Mouse (Mus musculus): ENCODE measurements around the gene Lrrc23.
"Not testable (repeated sequence)": the region's sequence is repeated elsewhere in the genome, so short reads cannot be mapped to it uniquely, and the experiment has no call there.

Gene Lrrc23

DNA sequence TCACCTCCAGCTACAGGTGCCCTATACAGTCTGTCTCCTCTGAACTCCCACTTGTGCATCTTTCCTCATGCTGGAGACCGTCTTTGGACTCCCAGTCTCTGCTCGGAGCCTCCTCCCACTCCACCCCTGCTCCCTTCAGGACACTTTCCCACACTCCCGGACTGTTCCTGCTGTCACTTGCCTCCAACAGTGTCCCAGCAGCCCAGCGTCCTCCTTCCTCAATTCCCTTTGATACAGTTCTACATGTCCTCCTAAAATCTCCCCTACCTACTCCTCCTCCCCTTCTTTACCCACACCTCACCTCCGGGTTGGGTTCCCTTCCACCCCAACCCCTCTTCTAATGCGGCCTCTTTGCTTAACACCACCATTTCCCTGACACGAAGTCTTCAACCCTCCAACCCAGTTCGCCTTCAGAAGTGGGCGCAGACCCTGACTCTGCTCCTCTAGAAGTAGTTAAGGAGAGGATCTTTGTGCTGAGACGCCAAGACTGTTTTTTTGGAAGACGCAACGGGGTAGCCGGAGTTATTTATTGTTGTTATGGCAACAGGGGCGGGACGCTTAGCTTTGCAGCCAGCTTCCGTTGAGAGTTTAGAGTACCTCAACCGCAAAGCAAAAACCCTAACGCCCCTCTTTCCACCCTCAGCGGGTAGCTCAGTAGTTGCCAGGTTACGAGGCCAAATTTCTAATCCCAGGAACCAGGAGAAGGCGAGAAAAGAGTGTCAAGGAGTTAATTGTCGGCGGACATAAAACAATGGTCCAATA is at the start of gene Lrrc23:
TSS of gene Lrrc23 (minus strand) at position 506 of the 762 bp plus-strand sequence.
- in situ Hi-C loops (cut with MboI; ENCODE audit: unreplicated experiment in 2 of 2) = no loop called here

- in situ Hi-C loops (cut with MboI; ENCODE audit: unreplicated experiment in 2 of 2) = no loop called here
These were observed 48.6 kb upstream of the Lrrc23 start for GRCm38 (mm10) chr6:124828101-124828592.

DNA sequence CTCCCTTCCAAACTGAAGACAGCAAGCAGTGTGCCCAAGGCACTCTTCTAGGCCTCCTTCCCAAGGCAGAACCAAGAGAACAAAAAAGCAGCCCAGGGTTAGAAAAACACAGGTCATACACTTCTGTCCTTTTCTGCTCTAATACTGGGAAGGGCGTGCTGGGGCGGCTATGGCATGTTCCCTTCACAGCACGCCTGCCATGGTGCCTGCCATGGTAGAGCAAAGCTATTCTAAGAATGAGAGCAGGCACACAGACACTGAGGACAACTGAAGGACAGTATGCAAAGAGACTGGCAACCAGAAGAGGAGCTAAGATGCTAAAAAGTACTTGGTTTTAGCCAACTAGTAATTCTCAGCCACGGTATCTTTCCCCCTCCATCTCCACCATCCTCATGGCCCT is 42.5 kb upstream of the Lrrc23 start:
- in situ Hi-C loops (cut with MboI; ENCODE audit: unreplicated experiment in 2 of 2) = no loop called here

- in situ Hi-C loops (cut with MboI; ENCODE audit: unreplicated experiment in 2 of 2) = no loop called here
These were observed 41.4 kb upstream of the Lrrc23 start for GRCm38 (mm10) chr6:124820891-124821290.

DNA sequence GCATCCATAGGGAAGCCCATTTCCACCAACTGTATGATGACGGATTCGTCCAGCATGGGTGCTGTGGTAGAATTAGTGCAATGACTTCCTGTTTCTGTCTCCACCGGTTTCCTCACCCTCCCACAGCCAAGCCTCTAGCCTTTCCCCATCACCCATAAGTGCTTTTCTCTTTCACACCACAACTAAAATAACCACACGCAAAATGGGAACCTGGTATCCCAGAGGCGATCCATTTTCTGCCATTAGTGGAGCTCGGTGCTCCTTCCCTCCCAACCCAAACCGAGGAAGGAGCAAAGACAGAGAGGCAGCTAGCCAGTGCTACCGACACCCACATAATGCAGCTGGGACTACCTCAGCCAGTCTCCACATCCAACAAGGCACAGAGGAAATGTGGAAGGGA is 38.4 kb upstream of the Lrrc23 start:
- in situ Hi-C loops (cut with MboI; ENCODE audit: unreplicated experiment in 2 of 2) = no loop called here

- in situ Hi-C loops (cut with MboI; ENCODE audit: unreplicated experiment in 2 of 2) = no loop called here
These were observed 38.0 kb upstream of the Lrrc23 start for GRCm38 (mm10) chr6:124817563-124817962.

GRCm38 (mm10) chr6:124817125-124817524 is 37.6 kb upstream of the Lrrc23 start:
- in situ Hi-C loops (cut with MboI; ENCODE audit: unreplicated experiment in 2 of 2) = no loop called here

DNA sequence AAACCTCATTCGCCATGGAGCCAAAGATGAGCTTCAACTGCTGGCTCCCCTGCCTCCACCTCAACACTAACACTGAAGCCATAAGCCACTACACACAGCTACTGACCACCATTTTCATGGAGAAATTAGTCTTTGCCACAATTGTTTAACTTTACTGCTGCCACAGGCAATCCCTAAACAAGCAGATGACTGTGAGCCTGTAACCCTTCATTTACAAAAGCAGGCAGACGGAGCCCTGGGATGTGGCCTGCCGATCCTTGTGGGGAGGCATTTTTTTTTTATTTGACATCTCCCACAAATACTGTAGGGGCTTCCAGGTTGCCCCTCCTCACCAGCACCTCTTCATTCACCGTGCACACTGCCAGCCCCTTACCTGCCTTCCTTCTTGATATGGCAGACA is 37.1 kb upstream of the Lrrc23 start:
- in situ Hi-C loops (cut with MboI; ENCODE audit: unreplicated experiment in 2 of 2) = no loop called here

GRCm38 (mm10) chr6:124814858-124815774 is 35.6 kb upstream of the Lrrc23 start:
- in situ Hi-C loops (cut with MboI; ENCODE audit: unreplicated experiment in 2 of 2) = no loop called here

DNA sequence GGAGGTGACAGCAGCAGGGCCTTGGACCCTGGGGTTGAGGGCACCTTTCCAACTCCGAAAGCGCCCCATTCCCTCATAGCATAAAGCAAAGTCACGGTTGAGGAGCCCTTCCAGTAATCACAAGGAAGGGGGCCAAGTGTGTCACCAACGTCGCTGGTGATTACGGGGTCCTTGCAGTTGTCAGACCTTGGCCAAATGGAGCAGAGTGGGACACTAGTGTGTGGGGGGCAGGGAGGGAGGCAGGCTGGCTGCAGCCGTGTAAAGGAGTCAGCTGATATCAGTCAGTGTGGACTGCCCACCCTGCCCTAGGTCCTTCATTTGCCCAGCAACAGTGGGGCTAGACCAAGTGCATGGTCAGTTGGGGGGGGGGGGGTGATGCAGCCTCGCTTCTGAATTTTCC is 34.9 kb upstream of the Lrrc23 start:
- in situ Hi-C loops (cut with MboI; ENCODE audit: unreplicated experiment in 2 of 2) = no loop called here

DNA sequence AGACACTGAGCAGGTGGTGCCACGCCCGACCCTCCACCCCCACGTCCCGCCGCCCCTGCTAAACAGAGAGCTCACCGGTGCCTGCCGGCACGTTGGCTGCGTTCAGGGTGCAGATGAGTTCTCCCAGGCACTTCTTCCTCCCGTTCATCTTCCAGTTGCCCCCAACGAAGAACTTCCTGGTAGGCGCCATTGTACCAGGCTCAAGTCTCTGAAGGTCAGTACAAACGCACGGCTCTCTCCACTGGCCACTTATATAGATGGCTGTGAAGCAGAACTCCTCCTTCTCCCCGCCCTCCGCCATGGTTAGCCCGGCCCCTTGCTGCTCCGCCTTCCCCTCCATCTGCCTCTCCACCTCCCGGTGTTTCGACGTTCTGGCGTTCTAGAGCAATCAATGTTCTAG is 34.4 kb upstream of the Lrrc23 start, which contains the start of gene Tpi1:
TSS of gene Tpi1 (minus strand) at position 364 of the 400 bp plus-strand sequence.
- in situ Hi-C loops (cut with MboI; ENCODE audit: unreplicated experiment in 2 of 2) = no loop called here

GRCm38 (mm10) chr6:124813496-124813895 is 34.0 kb upstream of the Lrrc23 start:
- in situ Hi-C loops (cut with MboI; ENCODE audit: unreplicated experiment in 2 of 2) = no loop called here

DNA sequence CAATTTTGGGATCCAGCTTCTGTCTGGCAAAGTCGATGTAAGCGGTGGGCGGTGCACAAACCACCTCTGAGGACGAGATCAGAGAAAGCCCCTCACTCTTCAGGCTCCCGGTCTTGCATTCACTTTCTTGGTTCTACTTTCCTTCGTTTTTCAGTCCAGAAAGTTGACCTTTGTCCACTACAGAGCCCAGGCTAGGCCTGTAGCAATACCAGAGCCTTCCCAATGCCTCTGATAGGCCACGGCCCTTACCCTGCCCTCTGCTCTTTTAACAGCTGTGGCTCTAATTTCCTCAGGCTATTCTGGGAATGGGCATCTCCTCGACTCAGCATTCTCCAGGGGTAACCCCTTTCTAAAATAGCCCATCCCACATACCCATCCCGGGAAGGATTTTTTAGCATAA is 33.3 kb upstream of the Lrrc23 start:
- in situ Hi-C loops (cut with MboI; ENCODE audit: unreplicated experiment in 2 of 2) = no loop called here

- in situ Hi-C loops (cut with MboI; ENCODE audit: unreplicated experiment in 2 of 2) = no loop called here
These were observed 32.4 kb upstream of the Lrrc23 start for GRCm38 (mm10) chr6:124811701-124812560.

- in situ Hi-C loops (cut with MboI; ENCODE audit: unreplicated experiment in 2 of 2) = no loop called here
These were observed 31.8 kb upstream of the Lrrc23 start for GRCm38 (mm10) chr6:124811403-124811665.

DNA sequence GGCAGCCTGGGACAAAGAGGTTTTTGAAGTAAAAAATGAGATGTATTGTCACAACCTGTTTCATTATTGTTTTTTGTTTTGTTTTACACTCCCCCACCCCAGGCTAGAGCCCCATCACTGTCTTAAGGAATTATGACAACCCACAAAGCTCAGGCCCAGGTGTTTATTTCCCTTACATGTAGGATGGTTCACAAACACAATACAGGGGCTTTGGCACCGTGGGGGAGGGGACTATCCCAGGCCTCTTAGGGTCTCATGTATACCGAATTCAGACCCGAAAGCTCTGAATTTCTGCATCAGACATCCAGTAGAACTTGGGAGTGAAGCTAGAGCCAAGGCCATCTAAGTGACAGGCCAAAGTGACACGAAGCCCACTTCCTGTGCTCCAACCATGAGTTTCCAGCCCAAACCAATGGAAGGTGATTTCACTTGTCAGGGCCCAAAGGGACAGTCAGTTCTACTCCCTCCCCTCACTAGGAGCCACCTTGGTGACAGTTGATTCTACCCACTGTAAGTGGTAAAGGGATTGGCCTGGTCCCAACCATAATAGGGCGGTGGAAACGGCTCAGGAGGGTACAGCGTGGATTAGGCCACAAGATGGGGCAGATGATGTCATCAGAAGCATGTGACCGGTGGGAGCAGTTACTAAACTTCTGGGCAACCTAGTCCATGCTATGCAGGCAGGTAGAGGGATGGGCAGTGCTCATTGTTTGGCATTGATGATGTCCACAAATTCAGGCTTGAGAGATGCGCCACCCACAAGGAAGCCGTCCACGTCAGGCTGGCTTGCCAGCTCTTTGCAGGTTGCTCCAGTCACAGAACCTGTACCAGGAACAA is 31.3 kb upstream of the Lrrc23 start:
- in situ Hi-C loops (cut with MboI; ENCODE audit: unreplicated experiment in 2 of 2) = not testable (repeated sequence)

- in situ Hi-C loops (cut with MboI; ENCODE audit: unreplicated experiment in 2 of 2) = no loop called here
These were observed 30.4 kb upstream of the Lrrc23 start for GRCm38 (mm10) chr6:124809775-124810538.

- in situ Hi-C loops (cut with MboI; ENCODE audit: unreplicated experiment in 2 of 2) = no loop called here
These were observed 29.7 kb upstream of the Lrrc23 start for GRCm38 (mm10) chr6:124809052-124809774.
